Mouse (Mus musculus) E14TG2a.4 (cell line): ENCODE data around the gene Fap.

Experiments used
- H3K27me3 ChIP-seq: 2 replicates; pipeline ENCODE4 v1.6.1; 2014; ENCODE audit warnings: low read length, control low read depth; ENCODE audit not compliant: insufficient read depth
- H3K36me3 ChIP-seq: 2 replicates; pipeline ENCODE4 v1.6.1; 2014; ENCODE audit warnings: low read length, control low read depth; ENCODE audit not compliant: insufficient read depth
- H3K4me1 ChIP-seq: replicated peaks from 2 replicates; pipeline ENCODE4 v1.6.1; 2014; ENCODE audit warnings: low read depth, low read length, control low read depth
- H3K4me3 ChIP-seq: replicated peaks from 2 replicates; pipeline ENCODE4 v1.5.1; 2014; ENCODE audit warnings: mild to moderate bottlenecking, low read length
- H3K9me3 ChIP-seq: 2 replicates; pipeline ENCODE4 v1.6.1; 2014; ENCODE audit warnings: low read length, control low read depth
- CTCF ChIP-seq: conservative IDR thresholded peaks from 2 replicates; pipeline ENCODE4 v1.5.1; 2014; ENCODE audit warnings: low read length
- NANOG ChIP-seq: IDR thresholded peaks from 2 replicates; pipeline ENCODE4 v1.6.1; 2014; ENCODE audit warnings: borderline replicate concordance, low read length, mixed read lengths
- POU5F1 ChIP-seq: IDR thresholded peaks from 2 replicates; pipeline ENCODE4 v1.6.1; 2014; ENCODE audit warnings: low read length, borderline replicate concordance

The Fap gene

DNA sequence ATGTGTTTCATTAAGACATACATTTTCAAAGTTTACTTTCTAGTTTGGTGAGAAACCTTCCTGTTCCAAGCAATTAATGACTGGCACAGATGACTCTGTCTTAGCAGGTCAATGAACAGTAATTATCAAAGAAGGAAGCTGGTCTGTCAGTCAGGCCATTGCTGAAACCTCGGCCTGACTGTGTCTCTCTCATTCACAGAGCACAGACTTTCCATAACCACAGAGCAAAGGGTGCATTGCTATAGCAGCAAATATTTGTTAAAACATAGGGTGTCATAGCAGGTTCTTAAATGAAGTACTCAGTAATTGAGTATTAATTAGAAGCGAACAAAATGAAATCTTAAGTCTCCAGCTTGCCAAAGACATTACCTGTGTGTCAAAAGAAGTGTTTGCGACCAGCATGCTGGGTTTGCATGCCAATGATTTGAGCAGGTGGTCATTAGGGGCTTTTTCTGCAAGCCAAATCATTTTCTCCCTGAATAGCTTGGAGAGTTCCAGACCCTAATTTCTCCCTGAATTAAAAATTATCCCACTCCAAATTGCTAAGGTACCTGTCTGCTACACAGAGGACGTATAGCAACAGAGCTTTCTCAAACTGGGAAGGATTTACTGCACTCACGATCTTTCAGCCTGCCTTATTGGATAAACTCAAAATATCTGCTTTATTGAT lies 76.4 kb downstream of the Fap start:
- Histone ChIP-seq H3K36me3 (no peaks in the 10 kb centered on the region), H3K9me3 (peaks cover 19% of the 10 kb centered on the region; the same call in 1 of the 2 replicates)
- TF ChIP-seq CTCF (no peak), NANOG (no peak), POU5F1 (no peak)

DNA sequence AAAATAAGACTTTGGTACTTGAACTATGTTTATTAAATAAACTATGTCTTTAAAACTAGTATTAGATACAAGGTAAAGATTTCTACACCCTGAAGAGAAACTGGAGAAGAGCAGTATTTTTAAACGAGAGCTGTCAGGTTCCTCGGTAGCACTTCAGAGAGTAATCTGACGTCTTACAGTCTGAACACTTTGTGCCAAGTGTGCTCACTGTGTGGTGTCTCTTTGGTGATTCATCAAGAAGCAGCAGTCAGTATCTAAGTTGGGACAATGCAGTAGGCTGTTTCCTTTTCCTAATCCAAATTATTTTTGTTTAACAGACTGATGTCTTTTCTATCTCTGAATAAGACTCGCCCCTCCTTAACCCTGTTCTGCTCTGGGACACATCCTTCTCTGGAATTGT lies 78.5 kb downstream of the Fap start:
- H3K4me3 ChIP-seq: no peak overlapping the region
- peaks cover 19% of the 10 kb centered on the region; the same call in 1 of the 2 replicates for H3K9me3 ChIP-seq
- H3K27me3 ChIP-seq: no peaks in the 10 kb centered on the region
- no peaks in the 10 kb centered on the region for H3K4me1 ChIP-seq
- H3K36me3 ChIP-seq: no peaks in the 10 kb centered on the region
- TF ChIP-seq POU5F1 (no peak), CTCF (no peak), NANOG (no peak)

More for the DNA sequence above, 76.4 kb downstream of the Fap start:
- Histone ChIP-seq H3K4me3 (no peak overlapping the region), H3K27me3 (no peaks in the 10 kb centered on the region), H3K4me1 (no peaks in the 10 kb centered on the region)

DNA sequence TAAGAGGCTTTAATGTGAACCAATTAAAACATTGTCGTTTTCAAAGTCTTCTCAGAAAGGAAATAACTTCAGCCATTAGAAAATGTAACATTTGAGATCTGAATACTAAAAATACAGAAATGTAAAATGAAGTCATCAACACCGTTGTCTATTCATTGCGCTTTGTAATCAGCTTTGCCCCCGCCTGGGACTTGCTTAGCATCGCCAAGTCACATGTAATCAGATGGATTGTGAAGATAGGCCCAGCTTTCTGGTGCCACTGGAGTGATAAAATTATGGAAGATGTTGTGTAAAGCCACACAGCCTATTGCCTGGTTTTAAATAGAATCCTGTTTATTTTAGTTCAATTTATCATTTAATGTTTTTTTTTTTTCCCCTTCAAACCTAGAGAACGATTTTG lies 84.0 kb downstream of the Fap start:
- Histone ChIP-seq H3K36me3 (no peaks in the 10 kb centered on the region), H3K4me1 (no peaks in the 10 kb centered on the region), H3K9me3 (peaks cover 11% of the 10 kb centered on the region; the same call in 1 of the 2 replicates), H3K4me3 (no peak overlapping the region), H3K27me3 (no peaks in the 10 kb centered on the region)
- TF ChIP-seq CTCF: no peak
- TF ChIP-seq NANOG: no peak
- TF ChIP-seq POU5F1: no peak

DNA sequence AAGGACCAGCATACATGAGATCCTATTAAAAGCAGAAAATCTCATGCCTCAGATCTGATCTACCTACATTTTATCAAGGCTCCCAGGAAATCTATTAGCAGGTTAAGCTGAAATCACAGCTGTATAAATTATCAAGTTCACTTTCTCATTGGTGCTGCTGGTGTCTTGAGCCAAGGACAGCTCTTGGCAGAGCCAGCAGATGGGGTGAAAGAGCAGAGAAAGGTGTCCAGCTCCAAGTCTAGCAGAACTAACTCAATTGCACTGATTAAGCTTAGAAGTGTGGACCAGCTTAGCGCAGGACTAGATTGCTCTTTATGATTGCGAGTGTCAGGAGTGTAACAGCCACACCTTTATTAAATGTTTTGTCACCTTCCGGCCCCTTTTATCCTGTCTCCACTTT lies 89.0 kb downstream of the Fap start:
- Histone ChIP-seq H3K36me3 (no peaks in the 10 kb centered on the region), H3K9me3 (no peaks in the 10 kb centered on the region), H3K4me1 (no peaks in the 10 kb centered on the region), H3K27me3 (no peaks in the 10 kb centered on the region), H3K4me3 (no peak overlapping the region)
- no peak for TF ChIP-seq CTCF
- no peak for TF ChIP-seq POU5F1
- no peak for TF ChIP-seq NANOG

DNA sequence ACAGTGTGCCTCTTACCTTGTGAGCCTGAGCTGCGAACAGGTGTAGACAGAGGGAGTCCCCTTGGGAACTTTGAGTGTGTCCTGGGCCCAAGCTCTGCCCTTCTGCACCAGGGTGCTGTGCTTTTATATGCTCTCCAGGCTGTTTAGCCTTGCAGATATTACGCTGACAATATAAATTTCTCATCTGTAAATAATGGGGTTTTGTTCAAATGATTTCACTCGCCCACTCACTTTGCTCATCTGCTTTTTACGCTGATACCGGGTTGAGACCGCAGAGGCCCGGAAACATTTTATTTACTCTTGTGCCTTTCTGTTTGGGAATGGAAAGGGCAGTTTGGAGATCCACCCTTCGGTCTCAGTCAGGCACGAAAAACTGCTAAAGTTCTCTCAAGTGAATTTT lies 90.3 kb downstream of the Fap start, which contains the start of gene Gcg:
Gene Gcg (minus strand): TSS at position 101 of the 400 bp plus-strand sequence.
- Histone ChIP-seq H3K4me1 (no peaks in the 10 kb centered on the region), H3K9me3 (no peaks in the 10 kb centered on the region), H3K4me3 (no peak within 1 kb of the TSS), H3K36me3 (no peaks in the 10 kb centered on the region), H3K27me3 (no peaks in the 10 kb centered on the region)
- TF ChIP-seq CTCF (no peak), POU5F1 (no peak), NANOG (no peak)

DNA sequence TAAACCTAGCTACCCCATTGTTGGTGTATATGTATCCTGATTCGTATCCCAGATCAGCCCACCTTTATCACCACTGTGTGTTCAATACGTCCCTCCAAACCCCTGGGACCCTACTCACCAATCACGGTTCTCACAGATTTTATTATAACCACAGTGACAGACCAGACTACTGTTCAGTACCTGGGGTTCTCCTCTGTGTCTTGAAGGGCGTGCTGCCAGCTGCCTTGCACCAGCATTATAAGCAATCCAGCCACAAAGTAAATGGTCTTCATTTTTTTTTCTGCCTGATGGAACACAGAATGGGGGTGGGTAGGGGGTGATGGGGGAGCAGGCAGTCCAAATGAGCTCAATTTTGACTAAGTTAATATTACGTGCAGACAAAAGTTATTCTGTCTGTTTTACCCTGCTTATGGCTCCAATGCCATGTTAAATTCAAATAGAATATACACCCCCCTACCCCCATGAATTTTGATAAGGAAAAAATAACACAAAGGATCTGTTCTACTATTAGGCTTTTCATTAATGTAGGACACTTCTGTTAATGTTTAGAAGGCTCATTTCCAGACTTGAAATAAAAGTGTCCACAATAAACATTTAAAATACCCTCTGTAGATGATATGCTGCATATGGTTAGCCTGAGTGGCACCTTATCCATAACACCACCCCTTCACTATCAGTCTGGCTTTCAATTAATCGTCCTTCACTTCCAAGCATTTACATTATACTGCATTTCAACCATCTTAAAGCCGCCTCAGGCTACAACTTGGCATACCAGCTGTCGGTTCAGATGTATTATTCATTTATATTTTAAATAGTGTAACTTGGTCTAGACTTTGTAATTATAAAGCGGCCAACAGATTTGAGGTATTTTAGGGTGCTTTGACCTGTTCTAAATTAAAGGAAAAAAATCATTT lies 93.3 kb downstream of the Fap start:
- no peak for TF ChIP-seq CTCF
- no peak for TF ChIP-seq NANOG
- no peak for TF ChIP-seq POU5F1
- H3K4me1 ChIP-seq: no peaks in the 10 kb centered on the region
- no peaks in the 10 kb centered on the region for H3K27me3 ChIP-seq
- no peaks in the 10 kb centered on the region for H3K9me3 ChIP-seq
- no peak overlapping the region for H3K4me3 ChIP-seq
- no peaks in the 10 kb centered on the region for H3K36me3 ChIP-seq

GRCm38 (mm10) chr2:62469551-62469950 lies 104.3 kb downstream of the Fap start:
- no peaks in the 10 kb centered on the region for H3K9me3 ChIP-seq
- no peaks in the 10 kb centered on the region for H3K36me3 ChIP-seq
- TF ChIP-seq NANOG (no peak), POU5F1 (no peak), CTCF (no peak)
- no peaks in the 10 kb centered on the region for H3K27me3 ChIP-seq
- no peak overlapping the region for H3K4me3 ChIP-seq
- no peaks in the 10 kb centered on the region for H3K4me1 ChIP-seq

GRCm38 (mm10) chr2:62463287-62463686 lies 110.6 kb downstream of the Fap start:
- Histone ChIP-seq H3K9me3 (peaks cover 11% of the 10 kb centered on the region), H3K4me3 (no peak overlapping the region), H3K27me3 (peaks cover 3% of the 10 kb centered on the region), H3K36me3 (no peaks in the 10 kb centered on the region), H3K4me1 (no peaks in the 10 kb centered on the region)
- TF ChIP-seq POU5F1 (no peak), CTCF (no peak), NANOG (no peak)
